Mouse (Mus musculus) kidney, postnatal 36 days (tissue): ENCODE measurements around the gene Dapp1.
"Not testable (repeated sequence)": the region's sequence is repeated elsewhere in the genome, so short reads cannot be mapped to it uniquely, and the experiment has no call there.

Experiments
- DNase-seq, 2 experiments: peaks; one replicate each; pipeline ENCODE4 v3.0.0; 2021 to 2022; ENCODE audit warnings: mixed read lengths in 2 of 2

Dapp1 gene

GRCm38 (mm10) chr3:137918172-137918931, 63.0 kb downstream of the Dapp1 start, which contains the start of gene Lamtor3:
Gene Lamtor3, plus strand, starts transcription at chr3:137918506.
- peak; percentile 88 to 91 for DNase-seq

GRCm38 (mm10) chr3:137917694-137918171, 63.6 kb downstream of the Dapp1 start:
- no peak for DNase-seq

- not testable (repeated sequence) for DNase-seq
Measured at GRCm38 (mm10) chr3:137914567-137914966, 66.8 kb downstream of the Dapp1 start.

- DNase-seq, result no peak
Measured at GRCm38 (mm10) chr3:137913093-137913492, 68.3 kb downstream of the Dapp1 start.

- no peak for DNase-seq
Measured at GRCm38 (mm10) chr3:137900149-137900548, 81.2 kb downstream of the Dapp1 start.

GRCm38 (mm10) chr3:137897685-137898084, 83.7 kb downstream of the Dapp1 start:
- no peak for DNase-seq

- no peak for DNase-seq
Measured at GRCm38 (mm10) chr3:137896867-137897266, 84.5 kb downstream of the Dapp1 start.

GRCm38 (mm10) chr3:137896386-137896785, 85.0 kb downstream of the Dapp1 start:
- no peak for DNase-seq

GRCm38 (mm10) chr3:137895196-137895595, 86.1 kb downstream of the Dapp1 start:
- DNase-seq, result peak in 1 of 2 experiments; percentile 20

GRCm38 (mm10) chr3:137893789-137894188, 87.6 kb downstream of the Dapp1 start:
- DNase-seq, result no peak

GRCm38 (mm10) chr3:137892118-137892517, 89.2 kb downstream of the Dapp1 start:
- DNase-seq, result no peak

- DNase-seq, result no peak
Measured at GRCm38 (mm10) chr3:137891089-137891488, 90.3 kb downstream of the Dapp1 start.

- no peak for DNase-seq
Measured at GRCm38 (mm10) chr3:137887961-137888360, 93.4 kb downstream of the Dapp1 start.

GRCm38 (mm10) chr3:137881093-137881492, 100.3 kb downstream of the Dapp1 start:
- DNase-seq, result no peak
